Mouse (Mus musculus): Measurements from ENCODE around the gene Sdha. TPM values are rescaled to one million over a fixed set of nuclear protein-coding genes. Genes with fewer than 3 reads are reported as not detected.

Gene Sdha
- polyA plus RNA-seq, 1 experiment from 2014 or later = 248 TPM

- H3K27me3 ChIP-seq (replicated peaks; ENCODE audit: control insufficient read depth, insufficient read depth, low read length) = peaks cover 9% of the 10 kb centered on the region
- no peak within 1 kb of the TSS for H3K9ac ChIP-seq (ENCODE audit: low read depth, low read length)
- WGBS = under 1% methylated on average over 27 of the region's 27 CpGs
- no peaks in the 10 kb centered on the region for H3K9me3 ChIP-seq (ENCODE audit: control insufficient read depth, low read length)
- ATAC-seq (replicated peaks; ENCODE audit: low FRiP score) = peak; percentile 70
- peak within 1 kb of the TSS; percentile 22; the same call in 1 of the 2 replicates for H3K4me3 ChIP-seq (ENCODE audit: low read depth, low read length)
- no peaks in the 10 kb centered on the region for H3K36me3 ChIP-seq (ENCODE audit: control insufficient read depth, insufficient read depth, low read length)
- DNase-seq (ENCODE audit: low spot score) = peak; percentile 62
- no peak within 1 kb of the TSS for H3K27ac ChIP-seq (ENCODE audit: low read depth, low read length)
- H3K4me2 ChIP-seq = peak within 1 kb of the TSS; percentile 57
- peaks cover 3% of the 10 kb centered on the region; the same call in 1 of the 2 replicates for H3K4me1 ChIP-seq (replicated peaks; ENCODE audit: control insufficient read depth, insufficient read depth, low read length)
Observed at GRCm38 (mm10) chr13:74292167-74292566, 57.9 kb downstream of the Sdha start, which contains the start of gene Ahrr. Gene Ahrr, minus strand, starts transcription at chr13:74292331.

- no peak for DNase-seq (ENCODE audit: low spot score)
- Histone ChIP-seq H3K4me3 (ENCODE audit: low read depth, low read length) (no peak overlapping the region), H3K4me1 (replicated peaks; ENCODE audit: control insufficient read depth, insufficient read depth, low read length) (peaks cover 3% of the 10 kb centered on the region; the same call in 1 of the 2 replicates), H3K27me3 (replicated peaks; ENCODE audit: control insufficient read depth, insufficient read depth, low read length) (peaks cover 9% of the 10 kb centered on the region), H3K27ac (ENCODE audit: low read depth, low read length) (no peak overlapping the region), H3K9ac (ENCODE audit: low read depth, low read length) (no peak overlapping the region), H3K36me3 (ENCODE audit: control insufficient read depth, insufficient read depth, low read length) (no peaks in the 10 kb centered on the region), H3K9me3 (ENCODE audit: control insufficient read depth, low read length) (no peaks in the 10 kb centered on the region), H3K4me2 (no peak overlapping the region)
- WGBS = 74% methylated on average over 5 of the region's 5 CpGs
- no peak for ATAC-seq (replicated peaks; ENCODE audit: low FRiP score)
Observed at GRCm38 (mm10) chr13:74289646-74290045, 60.4 kb downstream of the Sdha start.

- ATAC-seq (replicated peaks; ENCODE audit: low FRiP score) (no peak), DNase-seq (ENCODE audit: low spot score) (no peak)
- H3K36me3 ChIP-seq (ENCODE audit: control insufficient read depth, insufficient read depth, low read length) = no peaks in the 10 kb centered on the region
- no peaks in the 10 kb centered on the region for H3K4me1 ChIP-seq (replicated peaks; ENCODE audit: control insufficient read depth, insufficient read depth, low read length)
- no peak overlapping the region for H3K9ac ChIP-seq (ENCODE audit: low read depth, low read length)
- H3K27me3 ChIP-seq (replicated peaks; ENCODE audit: control insufficient read depth, insufficient read depth, low read length) = peaks cover 2% of the 10 kb centered on the region
- H3K4me2 ChIP-seq = no peak overlapping the region
- WGBS = 64% methylated on average over 2 of the region's 2 CpGs
- no peaks in the 10 kb centered on the region for H3K9me3 ChIP-seq (ENCODE audit: control insufficient read depth, low read length)
- H3K4me3 ChIP-seq (ENCODE audit: low read depth, low read length) = no peak overlapping the region
- no peak overlapping the region for H3K27ac ChIP-seq (ENCODE audit: low read depth, low read length)
Observed at GRCm38 (mm10) chr13:74282299-74282698, 67.8 kb downstream of the Sdha start.

GRCm38 (mm10) chr13:74275726-74276125 lies 74.4 kb downstream of the Sdha start:
- ATAC-seq (replicated peaks; ENCODE audit: low FRiP score) (peak; percentile 68), DNase-seq (ENCODE audit: low spot score) (no peak)
- Histone ChIP-seq H3K9ac (ENCODE audit: low read depth, low read length) (no peak overlapping the region), H3K36me3 (ENCODE audit: control insufficient read depth, insufficient read depth, low read length) (no peaks in the 10 kb centered on the region), H3K4me1 (replicated peaks; ENCODE audit: control insufficient read depth, insufficient read depth, low read length) (no peaks in the 10 kb centered on the region), H3K27me3 (replicated peaks; ENCODE audit: control insufficient read depth, insufficient read depth, low read length) (peaks cover 3% of the 10 kb centered on the region), H3K27ac (ENCODE audit: low read depth, low read length) (no peak overlapping the region), H3K9me3 (ENCODE audit: control insufficient read depth, low read length) (no peaks in the 10 kb centered on the region), H3K4me2 (no peak overlapping the region), H3K4me3 (ENCODE audit: low read depth, low read length) (no peak overlapping the region)
- 46% methylated on average over 4 of the region's 4 CpGs for WGBS

Other genes starting within 250 kb of the Sdha start
- not detected in 2 replicates for gene Slc9a3, start 228.8 kb downstream of the Sdha start, polyA plus RNA-seq (2014; fragmentation: Nextera tagmentation; extraction: Ambion mirVana)
- gene Exoc3, start 141.5 kb downstream of the Sdha start, polyA plus RNA-seq (2014; fragmentation: Nextera tagmentation; extraction: Ambion mirVana) = 50.2 and 55.9 TPM in 2 replicates
- 0.18 and 0.49 TPM in 2 replicates for gene Ahrr, start 57.9 kb downstream of the Sdha start, polyA plus RNA-seq (2014; fragmentation: Nextera tagmentation; extraction: Ambion mirVana)
- gene Pdcd6, start 32.7 kb downstream of the Sdha start, polyA plus RNA-seq (2014; fragmentation: Nextera tagmentation; extraction: Ambion mirVana) = 139 and 142 TPM in 2 replicates
- gene Ccdc127, start within 50 bp of the Sdha start, polyA plus RNA-seq (2014; fragmentation: Nextera tagmentation; extraction: Ambion mirVana) = 46.4 and 53.7 TPM in 2 replicates
- not detected in 2 replicates for gene Lrrc14b, start 13.7 kb upstream of the Sdha start, polyA plus RNA-seq (2014; fragmentation: Nextera tagmentation; extraction: Ambion mirVana)
- 2.6 and 3.8 TPM in 2 replicates for gene Zfp72, start 40.6 kb upstream of the Sdha start, polyA plus RNA-seq (2014; fragmentation: Nextera tagmentation; extraction: Ambion mirVana)
- gene Ftl1-ps1, start 49.4 kb upstream of the Sdha start, polyA plus RNA-seq (2014; fragmentation: Nextera tagmentation; extraction: Ambion mirVana) = 90.6 and 95.9 TPM in 2 replicates
- 17.7 and 18.3 TPM in 2 replicates for gene Zfp825, start 143.7 kb upstream of the Sdha start, polyA plus RNA-seq (2014; fragmentation: Nextera tagmentation; extraction: Ambion mirVana)